Mouse (Mus musculus): ENCODE results near the gene Lrr1. TPM values are rescaled to one million over a fixed set of nuclear protein-coding genes. Genes with fewer than 3 reads are reported as not detected.

The Lrr1 gene
- polyA plus RNA-seq, 1 experiment from 2014 or later, result 5.5 TPM

DNA sequence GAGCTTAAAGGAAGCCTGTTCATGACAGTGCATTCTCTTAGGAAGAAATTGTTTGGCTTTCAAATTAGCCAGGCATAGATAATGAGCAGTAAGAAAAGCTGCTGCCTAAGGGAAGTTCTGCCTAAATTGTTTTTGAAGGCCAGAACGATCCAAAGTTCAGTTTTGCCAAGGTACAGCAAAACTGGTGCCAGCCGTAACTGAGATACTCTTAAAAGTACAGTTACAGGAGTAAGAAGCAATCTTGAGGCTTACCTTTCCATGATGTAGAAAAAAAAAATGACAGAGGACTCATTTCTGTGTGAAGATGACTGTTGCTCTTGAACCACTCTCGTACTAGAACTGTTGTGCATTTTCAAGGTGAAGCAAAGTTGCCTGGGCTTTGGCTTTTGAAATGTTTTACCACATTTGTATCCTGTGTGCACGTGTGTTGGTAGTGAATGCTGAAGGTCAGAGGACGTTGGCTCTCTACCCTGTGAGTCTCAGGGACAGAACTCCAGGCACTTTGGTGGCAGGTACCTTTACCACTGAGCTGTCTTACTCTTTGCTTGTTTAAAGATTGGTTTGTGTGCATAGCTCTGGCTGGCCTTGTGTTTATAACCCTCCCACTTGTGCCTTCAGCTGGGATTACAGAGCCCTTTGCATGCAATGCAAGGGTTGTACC lies 18.3 kb downstream of the Lrr1 start:
- DNase-seq (no peak), ATAC-seq (ENCODE audit: low FRiP score, low TSS enrichment) (no peak)
- no peaks in the 10 kb centered on the region for H3K9me3 ChIP-seq (ENCODE audit: control insufficient read depth, low read length)
- peaks cover 26% of the 10 kb centered on the region for H3K36me3 ChIP-seq (ENCODE audit: control insufficient read depth, insufficient read depth, low read length)
- no peak overlapping the region for H3K4me3 ChIP-seq (replicated peaks; ENCODE audit: low read depth, low read length)
- no peak overlapping the region for H3K9ac ChIP-seq (replicated peaks; ENCODE audit: low read length)
- no peaks in the 10 kb centered on the region for H3K27me3 ChIP-seq (ENCODE audit: control insufficient read depth, insufficient read depth, low read length)
- peaks cover 16% of the 10 kb centered on the region for H3K4me1 ChIP-seq (ENCODE audit: control insufficient read depth, insufficient read depth, low read length)
- 75% methylated on average over 5 of the region's 5 CpGs for WGBS
- H3K4me2 ChIP-seq (ENCODE audit: low read length), result peak overlapping the region; percentile 13; the same call in 1 of the 2 replicates
- H3K27ac ChIP-seq (replicated peaks; ENCODE audit: low read depth, low read length), result no peak overlapping the region

DNA sequence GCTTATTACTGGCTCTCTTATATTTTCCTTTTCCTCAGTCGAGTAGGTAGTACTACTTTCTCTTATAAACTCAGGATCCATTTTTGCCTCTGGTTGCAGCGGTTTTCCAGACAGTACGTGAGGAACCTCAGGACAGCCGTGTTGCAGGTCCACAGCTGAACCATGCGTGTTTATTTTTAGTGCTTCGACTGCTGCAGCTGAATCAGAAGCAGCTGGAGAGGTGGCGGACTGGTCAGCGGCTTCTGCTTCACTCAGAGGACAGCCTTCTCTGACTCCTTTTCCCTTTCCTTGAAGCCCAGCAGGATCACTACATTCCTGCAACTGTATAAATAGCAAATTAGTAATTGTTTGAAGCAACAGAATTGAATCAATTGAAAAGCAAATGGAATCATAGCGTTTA lies 21.5 kb downstream of the Lrr1 start:
- no peaks in the 10 kb centered on the region for H3K27me3 ChIP-seq (ENCODE audit: control insufficient read depth, insufficient read depth, low read length)
- no peak overlapping the region for H3K9ac ChIP-seq (replicated peaks; ENCODE audit: low read length)
- H3K36me3 ChIP-seq (ENCODE audit: control insufficient read depth, insufficient read depth, low read length), result peaks cover 21% of the 10 kb centered on the region
- ATAC-seq (ENCODE audit: low FRiP score, low TSS enrichment), result no peak
- peaks cover 10% of the 10 kb centered on the region for H3K4me1 ChIP-seq (ENCODE audit: control insufficient read depth, insufficient read depth, low read length)
- H3K4me2 ChIP-seq (ENCODE audit: low read length), result no peak overlapping the region
- H3K27ac ChIP-seq (replicated peaks; ENCODE audit: low read depth, low read length), result no peak overlapping the region
- 94% methylated on average over 9 of the region's 9 CpGs for WGBS
- no peaks in the 10 kb centered on the region for H3K9me3 ChIP-seq (ENCODE audit: control insufficient read depth, low read length)
- H3K4me3 ChIP-seq (replicated peaks; ENCODE audit: low read depth, low read length), result no peak overlapping the region
- no peak for DNase-seq

DNA sequence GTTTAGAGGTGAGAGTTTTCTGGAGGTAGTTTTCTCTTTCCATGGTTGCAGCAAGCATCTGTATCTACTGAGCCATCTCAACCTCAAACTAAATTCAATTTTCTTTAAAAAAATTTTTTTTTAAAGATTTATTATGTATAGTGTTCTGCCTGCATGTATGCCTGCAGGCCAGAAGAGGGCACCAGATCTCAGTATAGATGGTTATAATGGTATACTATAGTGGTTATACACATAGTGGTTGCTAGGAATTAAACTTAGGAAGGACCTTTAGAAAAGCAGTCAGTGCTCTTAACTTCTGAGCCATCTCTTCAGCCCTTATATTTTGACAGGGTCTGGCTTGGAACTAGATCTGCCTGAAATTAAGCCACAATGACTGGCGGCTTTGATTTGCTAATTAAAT lies 21.9 kb downstream of the Lrr1 start:
- ATAC-seq (ENCODE audit: low FRiP score, low TSS enrichment) (no peak), DNase-seq (peak; percentile 26)
- Histone ChIP-seq H3K27me3 (ENCODE audit: control insufficient read depth, insufficient read depth, low read length) (no peaks in the 10 kb centered on the region), H3K4me3 (replicated peaks; ENCODE audit: low read depth, low read length) (no peak overlapping the region), H3K4me2 (ENCODE audit: low read length) (no peak overlapping the region), H3K4me1 (ENCODE audit: control insufficient read depth, insufficient read depth, low read length) (peaks cover 9% of the 10 kb centered on the region), H3K36me3 (ENCODE audit: control insufficient read depth, insufficient read depth, low read length) (peaks cover 21% of the 10 kb centered on the region), H3K9me3 (ENCODE audit: control insufficient read depth, low read length) (no peaks in the 10 kb centered on the region), H3K9ac (replicated peaks; ENCODE audit: low read length) (no peak overlapping the region), H3K27ac (replicated peaks; ENCODE audit: low read depth, low read length) (no peak overlapping the region)
- WGBS, result 98% methylated on average over 1 of the region's 1 CpGs

DNA sequence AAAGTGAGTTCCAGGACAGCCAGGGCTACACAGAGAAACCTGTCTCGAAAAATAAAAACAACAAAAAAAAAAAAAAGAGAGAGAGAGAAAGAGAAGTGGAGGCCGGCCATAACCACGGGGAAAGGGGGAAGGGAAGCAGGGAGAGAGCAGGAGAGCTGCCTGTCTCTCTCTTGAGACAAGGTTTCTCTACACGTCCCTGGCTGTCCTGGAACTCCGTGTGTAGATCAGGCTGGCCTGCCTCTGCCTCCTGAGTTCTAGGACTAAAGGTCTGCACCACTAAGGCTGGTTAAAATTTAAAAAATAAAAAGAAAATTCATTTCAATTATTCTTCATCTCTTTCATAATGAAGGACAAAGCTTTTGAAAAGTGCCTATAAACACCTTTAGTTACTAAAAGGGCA lies 22.8 kb downstream of the Lrr1 start:
- Histone ChIP-seq H3K36me3 (ENCODE audit: control insufficient read depth, insufficient read depth, low read length) (peaks cover 21% of the 10 kb centered on the region), H3K4me3 (replicated peaks; ENCODE audit: low read depth, low read length) (no peak overlapping the region), H3K4me2 (ENCODE audit: low read length) (no peak overlapping the region), H3K9ac (replicated peaks; ENCODE audit: low read length) (no peak overlapping the region), H3K4me1 (ENCODE audit: control insufficient read depth, insufficient read depth, low read length) (peaks cover 14% of the 10 kb centered on the region), H3K27ac (replicated peaks; ENCODE audit: low read depth, low read length) (no peak overlapping the region), H3K27me3 (ENCODE audit: control insufficient read depth, insufficient read depth, low read length) (no peaks in the 10 kb centered on the region), H3K9me3 (ENCODE audit: control insufficient read depth, low read length) (no peaks in the 10 kb centered on the region)
- WGBS, result 95% methylated on average over 5 of the region's 5 CpGs
- DNase-seq (no peak), ATAC-seq (ENCODE audit: low FRiP score, low TSS enrichment) (no peak)

DNA sequence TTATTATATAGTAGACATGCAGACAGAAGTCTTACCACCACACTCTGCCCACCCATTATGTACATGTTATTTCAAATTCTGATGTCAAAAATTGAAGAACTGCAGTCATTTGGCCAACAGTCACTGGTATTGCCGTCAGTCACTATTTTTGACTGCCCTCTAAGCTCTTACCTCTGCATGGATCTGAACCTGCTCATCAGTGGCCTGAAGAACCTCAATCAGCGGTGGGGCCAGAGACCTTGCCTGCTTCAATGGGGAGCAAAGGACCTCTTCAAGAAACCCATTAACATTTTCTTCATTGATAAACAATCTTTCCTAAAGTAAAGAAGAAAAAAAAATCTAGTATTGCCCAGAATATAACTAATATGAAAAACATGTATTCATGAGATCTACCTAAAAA lies 24.0 kb downstream of the Lrr1 start:
- Histone ChIP-seq H3K27me3 (ENCODE audit: control insufficient read depth, insufficient read depth, low read length) (no peaks in the 10 kb centered on the region), H3K4me3 (replicated peaks; ENCODE audit: low read depth, low read length) (no peak overlapping the region), H3K4me2 (ENCODE audit: low read length) (no peak overlapping the region), H3K9me3 (ENCODE audit: control insufficient read depth, low read length) (no peaks in the 10 kb centered on the region), H3K27ac (replicated peaks; ENCODE audit: low read depth, low read length) (no peak overlapping the region), H3K4me1 (ENCODE audit: control insufficient read depth, insufficient read depth, low read length) (peaks cover 13% of the 10 kb centered on the region), H3K9ac (replicated peaks; ENCODE audit: low read length) (no peak overlapping the region), H3K36me3 (ENCODE audit: control insufficient read depth, insufficient read depth, low read length) (peaks cover 21% of the 10 kb centered on the region)
- WGBS, result 92% methylated on average over 2 of the region's 2 CpGs
- DNase-seq (no peak), ATAC-seq (ENCODE audit: low FRiP score, low TSS enrichment) (no peak)

DNA sequence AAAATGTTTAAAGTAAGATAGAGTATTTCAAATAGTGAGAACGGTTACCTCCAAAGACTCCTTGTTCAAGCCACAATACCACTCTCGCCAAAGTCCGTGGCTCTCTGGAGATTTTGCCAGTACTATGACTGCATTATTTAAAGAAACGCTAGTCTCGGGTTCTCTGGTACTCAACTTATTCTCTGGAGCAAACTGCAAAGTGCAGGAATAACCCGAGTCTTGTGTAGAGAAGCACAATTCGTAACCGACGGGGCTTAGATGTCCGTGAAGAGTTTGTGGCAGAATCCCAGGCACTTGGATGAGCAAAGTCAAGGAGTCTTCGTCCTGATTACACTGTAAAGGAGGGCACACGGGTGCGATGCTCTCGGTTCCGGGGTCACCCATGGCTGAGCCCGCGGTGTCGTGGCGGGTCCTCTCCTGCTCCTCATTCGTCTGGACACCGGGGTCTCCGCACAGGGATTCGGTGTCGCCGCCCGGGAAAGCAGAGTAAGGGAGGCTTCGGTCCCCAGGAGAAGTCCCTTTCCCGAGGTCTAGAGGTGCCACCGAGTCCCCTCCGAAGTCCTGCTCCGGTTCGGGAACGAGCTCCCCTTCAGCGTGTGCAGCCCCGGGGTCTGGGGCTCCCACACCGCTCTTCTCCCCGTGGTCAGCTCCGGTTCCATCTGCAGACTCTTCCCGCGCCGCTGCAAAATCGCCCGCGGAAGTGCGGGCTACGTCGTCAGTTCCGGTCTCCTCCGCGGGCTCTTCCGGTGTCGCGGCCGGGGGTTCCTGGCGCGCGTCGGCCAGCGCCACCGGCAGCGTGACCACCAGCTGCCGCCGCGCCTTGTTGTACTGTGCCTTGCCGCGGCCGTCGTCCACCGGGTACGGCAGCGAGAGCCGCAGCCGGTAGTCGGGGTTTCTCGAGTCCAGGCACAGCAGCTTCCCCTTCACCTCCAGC lies 28.1 kb downstream of the Lrr1 start, which contains the start of gene Gm49383:
Gene Gm49383 (minus strand): TSS at position 661 of the 934 bp plus-strand sequence.
- no peaks in the 10 kb centered on the region for H3K27me3 ChIP-seq (ENCODE audit: control insufficient read depth, insufficient read depth, low read length)
- peak; percentile 87 for ATAC-seq (ENCODE audit: low FRiP score, low TSS enrichment)
- peak within 1 kb of the TSS; percentile 93 for H3K27ac ChIP-seq (replicated peaks; ENCODE audit: low read depth, low read length)
- H3K9ac ChIP-seq (replicated peaks; ENCODE audit: low read length), result peak within 1 kb of the TSS; percentile 82
- H3K4me2 ChIP-seq (ENCODE audit: low read length), result peak within 1 kb of the TSS; percentile 95
- DNase-seq, result peak; percentile 93
- peak within 1 kb of the TSS; percentile 95 for H3K4me3 ChIP-seq (replicated peaks; ENCODE audit: low read depth, low read length)
- no peaks in the 10 kb centered on the region for H3K9me3 ChIP-seq (ENCODE audit: control insufficient read depth, low read length)
- under 1% methylated on average over 75 of the region's 75 CpGs for WGBS
- H3K36me3 ChIP-seq (ENCODE audit: control insufficient read depth, insufficient read depth, low read length), result peaks cover 4% of the 10 kb centered on the region
- H3K4me1 ChIP-seq (ENCODE audit: control insufficient read depth, insufficient read depth, low read length), result peaks cover 21% of the 10 kb centered on the region

DNA sequence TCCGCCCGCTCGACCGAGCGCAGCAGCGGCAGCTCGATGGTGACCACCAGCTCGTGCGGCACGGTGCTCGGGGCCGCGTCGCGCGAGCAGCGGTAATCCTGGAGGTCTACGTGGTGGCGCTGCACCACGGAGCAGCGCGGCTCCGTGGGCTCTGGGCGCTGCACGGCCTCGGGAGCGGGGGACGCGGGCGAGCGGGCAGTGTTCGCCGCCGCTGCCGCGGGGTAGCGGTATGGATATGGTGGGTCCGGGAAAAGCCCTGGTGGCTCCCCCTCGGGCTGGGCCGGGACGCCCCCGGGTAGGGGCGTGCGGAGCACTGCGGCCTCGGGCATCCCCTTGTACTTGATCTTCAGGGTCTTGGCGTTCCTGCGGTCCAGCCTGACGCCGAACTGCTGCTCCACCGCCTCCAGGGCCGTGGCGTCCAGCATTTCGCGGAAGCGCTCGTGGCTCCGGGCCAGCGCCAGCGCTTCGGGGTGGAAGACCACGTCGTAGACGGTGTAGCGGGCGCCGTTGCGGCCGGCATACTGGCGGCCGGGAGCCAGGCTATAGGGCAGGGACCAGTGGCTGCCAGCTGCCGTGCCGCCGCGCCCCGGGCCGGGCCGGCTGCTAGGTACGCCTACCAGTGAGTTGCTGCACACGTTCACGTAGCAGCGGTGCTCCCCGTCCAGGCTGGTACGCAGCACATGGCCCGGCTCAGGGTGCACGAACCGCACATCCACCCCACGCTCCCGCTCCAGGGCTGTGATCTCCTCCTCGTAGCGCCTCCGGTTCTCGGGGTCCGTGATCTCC lies 29.0 kb downstream of the Lrr1 start:
- peak overlapping the region; percentile 82 for H3K9ac ChIP-seq (replicated peaks; ENCODE audit: low read length)
- H3K4me1 ChIP-seq (ENCODE audit: control insufficient read depth, insufficient read depth, low read length), result peaks cover 21% of the 10 kb centered on the region
- DNase-seq (peak; percentile 62), ATAC-seq (ENCODE audit: low FRiP score, low TSS enrichment) (peak; percentile 75)
- no peaks in the 10 kb centered on the region for H3K27me3 ChIP-seq (ENCODE audit: control insufficient read depth, insufficient read depth, low read length)
- peak overlapping the region; percentile 95 for H3K4me3 ChIP-seq (replicated peaks; ENCODE audit: low read depth, low read length)
- H3K4me2 ChIP-seq (ENCODE audit: low read length), result peak overlapping the region; percentile 95
- peak overlapping the region; percentile 93 for H3K27ac ChIP-seq (replicated peaks; ENCODE audit: low read depth, low read length)
- no peaks in the 10 kb centered on the region for H3K9me3 ChIP-seq (ENCODE audit: control insufficient read depth, low read length)
- WGBS, result under 1% methylated on average over 94 of the region's 94 CpGs
- H3K36me3 ChIP-seq (ENCODE audit: control insufficient read depth, insufficient read depth, low read length), result peaks cover 7% of the 10 kb centered on the region

DNA sequence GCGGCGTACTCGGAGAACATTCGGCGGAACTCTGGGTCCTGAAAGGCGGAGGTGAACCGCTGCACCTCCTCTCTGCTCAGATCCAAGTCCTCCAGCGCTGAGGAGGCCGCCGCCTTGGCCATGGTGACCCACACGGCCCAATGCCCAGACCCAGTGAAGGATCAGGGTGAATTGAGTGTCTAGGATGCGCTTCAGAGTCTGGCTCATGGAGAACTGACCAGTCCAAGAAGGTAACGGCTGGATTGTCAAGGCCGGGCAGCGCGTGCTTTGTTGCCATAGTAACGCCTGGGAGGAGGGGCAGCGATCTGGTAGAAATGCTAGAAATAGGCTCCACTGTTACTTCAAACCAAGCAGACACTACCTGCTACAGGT lies 29.5 kb downstream of the Lrr1 start, which contains the start of gene Dnaaf2:
Gene Dnaaf2 (minus strand): TSS at position 266 of the 372 bp plus-strand sequence.
- Histone ChIP-seq H3K4me2 (ENCODE audit: low read length) (peak within 1 kb of the TSS; percentile 95), H3K4me3 (replicated peaks; ENCODE audit: low read depth, low read length) (peak within 1 kb of the TSS; percentile 95), H3K27me3 (ENCODE audit: control insufficient read depth, insufficient read depth, low read length) (no peaks in the 10 kb centered on the region), H3K36me3 (ENCODE audit: control insufficient read depth, insufficient read depth, low read length) (peaks cover 7% of the 10 kb centered on the region), H3K9ac (replicated peaks; ENCODE audit: low read length) (peak within 1 kb of the TSS; percentile 82), H3K4me1 (ENCODE audit: control insufficient read depth, insufficient read depth, low read length) (peaks cover 21% of the 10 kb centered on the region), H3K9me3 (ENCODE audit: control insufficient read depth, low read length) (no peaks in the 10 kb centered on the region), H3K27ac (replicated peaks; ENCODE audit: low read depth, low read length) (peak within 1 kb of the TSS; percentile 93)
- peak; percentile 82 for DNase-seq
- ATAC-seq (ENCODE audit: low FRiP score, low TSS enrichment), result peak; percentile 28
- WGBS, result under 1% methylated on average over 18 of the region's 18 CpGs
